Mouse (Mus musculus) forebrain, postnatal 0 days (tissue): ENCODE results near the gene Glt8d2. TPM values are rescaled to one million over a fixed set of nuclear protein-coding genes. Genes with fewer than 3 reads are reported as not detected.
A peak's percentile ranks its signal among the peaks of the same experiment; 100 is the strongest.

Source experiments
- ATAC-seq: fragments of 200-750 bp; cut with Nextera tagmentation; 2 replicates; pipeline ENCODE4 v1.8.0; 2017; ENCODE audit warnings: mild to moderate bottlenecking, moderate library complexity
- DNase-seq: peaks from one replicate; pipeline ENCODE4 v3.0.0-alpha.2; 2015
- H3K27ac ChIP-seq: fragments of 300-500 bp; sonication (generic); 2 replicates; pipeline ENCODE4 v1.5.1; 2014; ENCODE audit warnings: low read depth, mild to moderate bottlenecking, antibody characterized with exemption, low read length, moderate library complexity, mixed read lengths
- H3K27me3 ChIP-seq: fragments of 300-500 bp; sonication (generic); 2 replicates; pipeline ENCODE4 v1.6.1; 2014; ENCODE audit warnings: mild to moderate bottlenecking, low read length, mixed read lengths; ENCODE audit not compliant: insufficient read depth
- H3K36me3 ChIP-seq: fragments of 300-500 bp; sonication (generic); 2 replicates; pipeline ENCODE4 v1.6.1; 2014; ENCODE audit warnings: mild to moderate bottlenecking, moderate library complexity; ENCODE audit not compliant: insufficient read depth
- H3K4me1 ChIP-seq: fragments of 300-500 bp; sonication (generic); 2 replicates; pipeline ENCODE4 v1.6.1; 2014; ENCODE audit warnings: antibody characterized with exemption; ENCODE audit not compliant: insufficient read depth
- H3K4me2 ChIP-seq: fragments of 300-500 bp; sonication (generic); 2 replicates; pipeline ENCODE4 v1.6.1; 2014; ENCODE audit warnings: low read depth, mild to moderate bottlenecking, moderate library complexity
- H3K4me3 ChIP-seq: fragments of 300-500 bp; sonication (generic); 2 replicates; pipeline ENCODE4 v1.5.1; 2014; ENCODE audit warnings: low read depth, low read length, mixed read lengths
- H3K9ac ChIP-seq: fragments of 300-500 bp; sonication (generic); 2 replicates; pipeline ENCODE4 v1.6.1; 2014; ENCODE audit warnings: mild to moderate bottlenecking
- H3K9me3 ChIP-seq: fragments of 300-500 bp; sonication (generic); 2 replicates; pipeline ENCODE4 v1.6.1; 2016; ENCODE audit warnings: low read length
- CTCF ChIP-seq: sonication (generic); IDR thresholded peaks from 2 replicates; pipeline ENCODE4 v1.5.1; 2016; ENCODE audit warnings: antibody characterized with exemption, control low read depth, low read depth
- whole genome bisulfite sequencing: fragments of 180-500 bp; shearing (Covaris S2); extraction: QIAGEN DNeasy Blood & Tissue Kit; methylation state at CpG from one replicate; pipeline ENCODE4 v1.1.7; 2014; 5-methylcytosine and 5-hydroxymethylcytosine counted together
- polyA plus RNA-seq: library from polyadenylated mRNA; unstranded; fragments of >200 nt; fragmentation: Nextera tagmentation; extraction: Ambion mirVana; gene quantifications from 2 replicates; pipeline ENCODE4 v1.2.1, GENCODE M21; 2015
- total RNA-seq: library from RNA; depleted of rRNA; stranded (reverse); fragments of >200 nt; gene quantifications from 2 replicates; pipeline ENCODE4 v1.2.3, GENCODE M21; 2014; rRNA removed

The Glt8d2 gene
- total RNA-seq (1.9 and 3.0 TPM in 2 replicates), polyA plus RNA-seq (1.9 and 2.4 TPM in 2 replicates)

GRCm38 (mm10) chr10:82690494-82690893 is at the start of gene Glt8d2:
Gene Glt8d2, minus strand, starts transcription at chr10:82690650.
- ATAC-seq (no peak), DNase-seq (peak; percentile 18)
- no peak within 1 kb of the TSS for H3K27ac ChIP-seq
- H3K36me3 ChIP-seq = no peaks in the 10 kb centered on the region
- no peaks in the 10 kb centered on the region; the same call in 1 of the 2 replicates for H3K27me3 ChIP-seq
- TF ChIP-seq CTCF = no peak
- peak within 1 kb of the TSS; percentile 28; the same call in 1 of the 2 replicates for H3K9ac ChIP-seq
- H3K4me1 ChIP-seq = no peaks in the 10 kb centered on the region
- H3K4me3 ChIP-seq = peak within 1 kb of the TSS; percentile 6
- 9% methylated on average over 14 of the region's 14 CpGs for WGBS
- peak within 1 kb of the TSS; percentile 46 for H3K4me2 ChIP-seq
- H3K9me3 ChIP-seq = no peaks in the 10 kb centered on the region

GRCm38 (mm10) chr10:82699296-82699941 is 9.0 kb upstream of the Glt8d2 start:
- WGBS = under 1% methylated on average over 49 of the region's 59 CpGs
- ATAC-seq (peak; percentile 71), DNase-seq (no peak)
- Histone ChIP-seq H3K9me3 (no peaks in the 10 kb centered on the region), H3K4me3 (peak overlapping the region; percentile 94), H3K4me1 (peaks cover 11% of the 10 kb centered on the region), H3K27me3 (no peaks in the 10 kb centered on the region), H3K27ac (peak overlapping the region; percentile 84), H3K9ac (peak overlapping the region; percentile 76), H3K4me2 (peak overlapping the region; percentile 87), H3K36me3 (peaks cover 7% of the 10 kb centered on the region; the same call in 1 of the 2 replicates)
- peak; percentile 43; the same call in 1 of the 2 replicates for TF ChIP-seq CTCF

- Histone ChIP-seq H3K27me3 (no peaks in the 10 kb centered on the region), H3K9ac (peak overlapping the region; percentile 76), H3K4me1 (peaks cover 11% of the 10 kb centered on the region), H3K9me3 (no peaks in the 10 kb centered on the region), H3K36me3 (peaks cover 7% of the 10 kb centered on the region; the same call in 1 of the 2 replicates), H3K27ac (peak overlapping the region; percentile 84), H3K4me2 (peak overlapping the region; percentile 87), H3K4me3 (peak overlapping the region; percentile 94)
- no peak for TF ChIP-seq CTCF
- 6% methylated on average over 42 of the region's 42 CpGs for WGBS
- peak; percentile 97 for ATAC-seq
- DNase-seq = peak; percentile 95
Measured at GRCm38 (mm10) chr10:82698712-82699261, 8.3 kb upstream of the Glt8d2 start.

GRCm38 (mm10) chr10:82697305-82697898 is 7.0 kb upstream of the Glt8d2 start:
- no peak overlapping the region for H3K4me2 ChIP-seq
- no peak for TF ChIP-seq CTCF
- no peak overlapping the region for H3K4me3 ChIP-seq
- peaks cover 11% of the 10 kb centered on the region for H3K4me1 ChIP-seq
- H3K9ac ChIP-seq = no peak overlapping the region; the same call in 1 of the 2 replicates
- H3K27me3 ChIP-seq = no peaks in the 10 kb centered on the region
- no peak overlapping the region for H3K27ac ChIP-seq
- ATAC-seq (peak; percentile 19; the same call in 1 of the 2 replicates), DNase-seq (peak; percentile 3)
- peaks cover 7% of the 10 kb centered on the region; the same call in 1 of the 2 replicates for H3K36me3 ChIP-seq
- WGBS = 82% methylated on average over 3 of the region's 3 CpGs
- no peaks in the 10 kb centered on the region for H3K9me3 ChIP-seq

GRCm38 (mm10) chr10:82696453-82697079 is 6.1 kb upstream of the Glt8d2 start:
- Histone ChIP-seq H3K36me3 (peaks cover 4% of the 10 kb centered on the region; the same call in 1 of the 2 replicates), H3K27me3 (no peaks in the 10 kb centered on the region), H3K27ac (0 out of 2 replicates have a peak overlapping the region, but pooled peaks have one; percentile 29), H3K9me3 (no peaks in the 10 kb centered on the region), H3K4me3 (no peak overlapping the region), H3K4me2 (no peak overlapping the region), H3K4me1 (peaks cover 11% of the 10 kb centered on the region), H3K9ac (no peak overlapping the region)
- ATAC-seq (no peak), DNase-seq (no peak)
- WGBS = 73% methylated on average over 4 of the region's 4 CpGs
- TF ChIP-seq CTCF = no peak

- TF ChIP-seq CTCF = no peak
- no peak within 1 kb of the TSS for H3K4me3 ChIP-seq
- WGBS = 85% methylated on average over 5 of the region's 5 CpGs
Measured at GRCm38 (mm10) chr10:82695956-82696355, 5.5 kb upstream of the Glt8d2 start, which contains the start of gene Hcfc2. Gene Hcfc2, plus strand, starts transcription at chr10:82696160.

More at GRCm38 (mm10) chr10:82695956-82696355, 5.5 kb upstream of the Glt8d2 start, which contains the start of gene Hcfc2:
- Histone ChIP-seq H3K4me2 (no peak within 1 kb of the TSS), H3K9ac (no peak within 1 kb of the TSS), H3K27ac (0 out of 2 replicates have a peak within 1 kb of the TSS, but pooled peaks have one; percentile 29), H3K27me3 (no peaks in the 10 kb centered on the region; the same call in 1 of the 2 replicates), H3K9me3 (no peaks in the 10 kb centered on the region), H3K4me1 (peaks cover 11% of the 10 kb centered on the region), H3K36me3 (no peaks in the 10 kb centered on the region)
- ATAC-seq (no peak), DNase-seq (no peak)
